Mouse (Mus musculus) E14TG2a.4 (cell line): ENCODE data around the gene Cdc40.

ENCODE experiments used
- CTCF ChIP-seq: conservative IDR thresholded peaks from 2 replicates; pipeline ENCODE4 v1.5.1; 2014; ENCODE audit warnings: low read length
- POU5F1 ChIP-seq: IDR thresholded peaks from 2 replicates; pipeline ENCODE4 v1.6.1; 2014; ENCODE audit warnings: low read length, borderline replicate concordance

GRCm38 (mm10) chr10:40918669-40919440 lies 35.7 kb upstream of the Cdc40 start:
- no peak for TF ChIP-seq CTCF
- no peak for TF ChIP-seq POU5F1
